Mouse (Mus musculus) olfactory bulb, adult 2 months (tissue): ENCODE results near the gene Fabp3. TPM values are rescaled to one million over a fixed set of nuclear protein-coding genes. Genes with fewer than 3 reads are reported as not detected.

Source experiments
- H3K27ac ChIP-seq: fragments of 200-500 bp; 2 replicates; pipeline ENCODE4 v1.5.1; 2012; ENCODE audit warnings: low read depth, low read length; ENCODE audit not compliant: insufficient read depth
- H3K4me1 ChIP-seq: fragments of 200-500 bp; 2 replicates; pipeline ENCODE4 v1.6.1; 2012; ENCODE audit warnings: low read length; ENCODE audit not compliant: control insufficient read depth, insufficient read depth
- H3K4me3 ChIP-seq: fragments of 200-500 bp; 2 replicates; pipeline ENCODE4 v1.5.1; 2012; ENCODE audit warnings: mild to moderate bottlenecking, low read depth, low read length, moderate library complexity; ENCODE audit not compliant: insufficient read depth
- CTCF ChIP-seq: fragments of 200-500 bp; IDR thresholded peaks from 2 replicates; pipeline ENCODE4 v1.5.1; 2012; ENCODE audit warnings: low read depth, mild to moderate bottlenecking, low read length, moderate library complexity; ENCODE audit not compliant: insufficient read depth
- POLR2A ChIP-seq: fragments of 200-500 bp; IDR thresholded peaks from 2 replicates; pipeline ENCODE4 v1.6.1; 2012; ENCODE audit warnings: mild to moderate bottlenecking, low read depth, low read length, moderate library complexity; ENCODE audit not compliant: insufficient read depth
- WGBS: fragments of 180-500 bp; shearing (Covaris S2); methylation state at CpG from one replicate; pipeline ENCODE4 v1.1.7; 2018; 5-methylcytosine and 5-hydroxymethylcytosine counted together
- polyA plus RNA-seq: library from polyadenylated mRNA; stranded (reverse); fragments of >200 nt; gene quantifications from 2 replicates; pipeline ENCODE4 v1.2.4, GENCODE M21; 2012; ENCODE audit warnings: low replicate concordance; ENCODE audit not compliant: missing spikeins, insufficient read depth, insufficient read length

Gene Fabp3
- polyA plus RNA-seq = not detected in 2 replicates

- peaks cover 31% of the 10 kb centered on the region for H3K4me1 ChIP-seq
- peak within 1 kb of the TSS; percentile 69 for H3K4me3 ChIP-seq
- WGBS = under 1% methylated on average over 52 of the region's 52 CpGs
- TF ChIP-seq POLR2A (peak; percentile 36; the same call in 1 of the 2 replicates), CTCF (0 out of 2 replicates have a peak, but pooled peaks have one; percentile 14)
- peak within 1 kb of the TSS; percentile 76 for H3K27ac ChIP-seq
Observed at GRCm38 (mm10) chr4:130308231-130309081, at the start of gene Fabp3, which contains the start of gene Gm10570. Fabp3 (plus strand) TSS chr4:130308595. Gm10570 (minus strand) TSS chr4:130308674.

GRCm38 (mm10) chr4:130260406-130260805 lies 48.0 kb upstream of the Fabp3 start:
- Histone ChIP-seq H3K4me3 (no peak overlapping the region), H3K27ac (no peak overlapping the region), H3K4me1 (peaks cover 3% of the 10 kb centered on the region; the same call in 1 of the 2 replicates)
- TF ChIP-seq CTCF (no peak), POLR2A (no peak)
- 53% methylated on average over 5 of the region's 5 CpGs for WGBS

GRCm38 (mm10) chr4:130264131-130264530 lies 44.3 kb upstream of the Fabp3 start:
- no peak for TF ChIP-seq CTCF
- no peak for TF ChIP-seq POLR2A
- peaks cover 3% of the 10 kb centered on the region; the same call in 1 of the 2 replicates for H3K4me1 ChIP-seq
- no peak overlapping the region for H3K27ac ChIP-seq
- WGBS = 48% methylated on average over 11 of the region's 11 CpGs
- no peak overlapping the region for H3K4me3 ChIP-seq

- peaks cover 3% of the 10 kb centered on the region; the same call in 1 of the 2 replicates for H3K4me1 ChIP-seq
- no peak overlapping the region for H3K27ac ChIP-seq
- WGBS = 29% methylated on average over 24 of the region's 24 CpGs
- H3K4me3 ChIP-seq = no peak overlapping the region
- TF ChIP-seq CTCF = peak; percentile 60
- no peak for TF ChIP-seq POLR2A
Observed at GRCm38 (mm10) chr4:130264698-130265349, 43.6 kb upstream of the Fabp3 start.

- no peak for TF ChIP-seq CTCF
- peaks cover 3% of the 10 kb centered on the region; the same call in 1 of the 2 replicates for H3K4me1 ChIP-seq
- no peak overlapping the region for H3K27ac ChIP-seq
- WGBS = 78% methylated on average over 9 of the region's 9 CpGs
- H3K4me3 ChIP-seq = no peak overlapping the region
Observed at GRCm38 (mm10) chr4:130266601-130267000, 41.8 kb upstream of the Fabp3 start.

- 88% methylated on average over 7 of the region's 7 CpGs for WGBS
- no peak overlapping the region for H3K4me3 ChIP-seq
- no peak overlapping the region for H3K27ac ChIP-seq
- peaks cover 3% of the 10 kb centered on the region; the same call in 1 of the 2 replicates for H3K4me1 ChIP-seq
- TF ChIP-seq POLR2A (no peak), CTCF (no peak)
Observed at GRCm38 (mm10) chr4:130267069-130267468, 41.3 kb upstream of the Fabp3 start.

GRCm38 (mm10) chr4:130268736-130269135 lies 39.7 kb upstream of the Fabp3 start:
- no peak overlapping the region for H3K27ac ChIP-seq
- no peak overlapping the region for H3K4me3 ChIP-seq
- peaks cover 6% of the 10 kb centered on the region for H3K4me1 ChIP-seq
- 90% methylated on average over 10 of the region's 10 CpGs for WGBS
- TF ChIP-seq POLR2A (no peak), CTCF (no peak)

- no peak overlapping the region for H3K4me3 ChIP-seq
- no peak overlapping the region for H3K27ac ChIP-seq
- 71% methylated on average over 8 of the region's 8 CpGs for WGBS
- peaks cover 17% of the 10 kb centered on the region for H3K4me1 ChIP-seq
- no peak for TF ChIP-seq CTCF
- TF ChIP-seq POLR2A = no peak
Observed at GRCm38 (mm10) chr4:130270089-130270488, 38.3 kb upstream of the Fabp3 start.

- H3K27ac ChIP-seq = no peak overlapping the region
Observed at GRCm38 (mm10) chr4:130270611-130271347, 37.6 kb upstream of the Fabp3 start.

More at GRCm38 (mm10) chr4:130270611-130271347, 37.6 kb upstream of the Fabp3 start:
- 80% methylated on average over 6 of the region's 6 CpGs for WGBS
- TF ChIP-seq POLR2A (no peak), CTCF (no peak)
- Histone ChIP-seq H3K4me1 (peaks cover 20% of the 10 kb centered on the region), H3K4me3 (no peak overlapping the region)
